Mouse (Mus musculus): ENCODE measurements at regions not wholly inside any gene's neighbourhood (a gene's known extent, or its start where the extent isn't known, plus 50 kb on each side); places are given as distances from the start of the nearest gene placed in this dataset.

DNA sequence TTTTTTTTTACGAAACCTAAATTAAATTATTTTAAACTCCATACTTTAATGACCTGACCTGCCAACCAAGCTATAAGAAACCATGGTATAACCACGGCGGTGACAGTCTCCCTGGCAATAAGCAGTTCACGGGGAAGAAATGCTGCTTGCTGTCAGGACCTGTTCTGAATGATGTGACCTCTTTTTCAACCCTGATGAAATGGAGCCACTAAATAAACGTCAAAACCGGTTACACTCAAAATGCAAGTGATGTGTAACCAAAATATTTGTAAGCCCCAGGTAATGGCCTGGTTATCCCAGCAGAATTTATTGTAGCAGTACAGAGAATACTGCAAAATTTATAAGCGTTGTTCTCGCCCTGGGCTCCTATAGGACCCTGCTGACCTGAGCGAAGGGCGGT is 111.4 kb downstream of the Mis18a start:
- no peak for DNase-seq (ENCODE audit: low read depth, low spot score)

DNA sequence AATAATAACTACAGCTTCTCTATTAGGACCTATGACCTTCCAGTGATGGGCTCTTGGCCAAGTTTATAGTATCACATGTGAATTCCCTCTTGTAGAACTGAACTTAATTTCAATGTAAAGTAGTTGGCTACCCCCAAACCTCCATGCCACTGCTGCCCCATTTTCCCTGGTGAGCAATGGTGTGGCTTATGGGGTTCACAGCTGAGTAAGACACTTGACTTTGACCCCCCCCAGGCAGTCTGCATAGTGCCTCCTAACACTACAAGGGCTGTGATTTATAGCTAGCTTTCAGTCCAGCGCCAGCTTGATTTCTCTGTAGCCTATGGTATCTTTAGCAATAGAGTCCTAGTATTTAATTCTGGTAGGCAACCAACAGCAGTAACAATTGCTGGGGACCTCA is 113.1 kb downstream of the Mis18a start:
- DNase-seq (ENCODE audit: low read depth, low spot score) = no peak

DNA sequence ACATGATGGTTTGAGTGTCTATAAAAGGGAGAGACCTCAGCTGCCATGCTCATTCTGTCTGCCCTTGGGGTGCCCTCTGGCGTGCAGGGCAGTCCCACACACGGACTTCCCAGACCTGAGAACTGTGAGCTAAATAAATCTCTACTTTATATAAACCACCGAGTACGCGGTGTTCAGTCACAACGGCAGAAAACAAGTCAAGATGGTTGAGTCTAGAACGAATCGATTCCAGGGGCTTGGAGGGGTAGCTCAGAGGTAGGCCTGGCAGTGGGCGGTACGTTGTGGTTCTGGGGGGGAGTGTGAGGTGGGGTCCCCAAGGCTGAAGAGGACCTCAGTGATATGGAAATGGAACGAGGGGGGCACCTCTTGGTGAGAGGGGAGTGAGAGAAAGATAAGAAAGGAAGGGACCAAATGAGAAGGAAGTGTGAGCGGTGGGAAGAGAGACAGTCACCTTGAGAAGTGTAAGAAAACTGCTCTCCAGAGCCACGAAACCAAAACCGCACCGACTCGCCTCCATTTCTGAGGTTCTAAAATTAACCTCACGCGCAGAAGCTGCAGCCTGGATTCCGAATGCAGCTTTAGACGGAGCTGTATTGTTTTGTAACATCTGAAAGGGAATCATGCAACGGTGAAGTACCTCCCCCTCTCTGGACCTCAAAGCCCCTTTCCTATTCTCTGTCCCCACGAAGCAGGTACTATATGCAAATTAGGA is 117.0 kb downstream of the Mis18a start:
- DNase-seq (ENCODE audit: low read depth, low spot score) = peak; percentile 73

DNA sequence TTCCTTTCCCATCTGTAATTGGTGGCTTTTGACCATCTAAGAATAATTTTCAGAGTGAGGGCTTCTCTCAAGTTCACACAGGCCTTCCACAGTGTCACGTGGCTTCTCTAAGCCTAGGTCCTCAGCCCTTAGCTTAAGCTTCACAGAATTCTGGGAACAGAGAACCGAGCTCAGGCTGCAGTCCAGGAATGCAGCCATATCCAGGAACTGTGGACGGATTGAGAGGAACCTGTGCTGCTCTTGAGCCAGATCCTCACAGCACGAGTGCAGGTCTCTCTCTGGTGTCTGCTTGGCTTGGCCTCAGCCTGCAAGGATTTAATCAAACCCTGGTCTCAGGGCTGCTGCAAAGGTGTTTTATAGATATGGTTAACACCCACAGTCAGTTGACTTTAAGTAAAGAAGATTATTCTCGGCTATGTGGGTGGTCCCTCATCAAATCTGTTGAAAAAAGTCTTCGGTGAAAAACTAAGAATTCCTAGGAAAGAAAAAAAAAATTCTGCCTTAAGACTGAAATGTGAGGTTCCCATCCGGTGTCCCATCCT is 127.8 kb downstream of the Mis18a start:
- DNase-seq (ENCODE audit: low read depth, low spot score) = peak; percentile 70

DNA sequence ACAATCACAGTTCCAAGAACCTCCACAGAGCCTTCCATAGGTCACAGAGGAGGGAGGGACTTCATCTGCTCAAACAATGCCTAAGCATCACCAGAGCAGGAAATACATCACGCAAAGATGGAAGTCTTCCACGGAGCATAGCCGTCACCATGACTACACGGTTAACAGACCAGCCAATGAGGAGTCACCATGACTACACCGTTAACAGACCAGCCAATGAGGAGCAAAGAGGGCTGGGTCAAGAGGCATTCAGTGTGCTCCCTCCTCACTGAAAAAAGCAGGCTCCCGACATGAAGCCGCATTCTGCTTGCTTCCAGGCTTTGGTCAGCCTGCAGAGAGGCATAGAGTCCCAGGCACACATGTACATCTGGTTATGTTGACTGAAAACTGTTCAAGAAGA is 128.5 kb downstream of the Mis18a start:
- DNase-seq (ENCODE audit: low read depth, low spot score) = no peak

DNA sequence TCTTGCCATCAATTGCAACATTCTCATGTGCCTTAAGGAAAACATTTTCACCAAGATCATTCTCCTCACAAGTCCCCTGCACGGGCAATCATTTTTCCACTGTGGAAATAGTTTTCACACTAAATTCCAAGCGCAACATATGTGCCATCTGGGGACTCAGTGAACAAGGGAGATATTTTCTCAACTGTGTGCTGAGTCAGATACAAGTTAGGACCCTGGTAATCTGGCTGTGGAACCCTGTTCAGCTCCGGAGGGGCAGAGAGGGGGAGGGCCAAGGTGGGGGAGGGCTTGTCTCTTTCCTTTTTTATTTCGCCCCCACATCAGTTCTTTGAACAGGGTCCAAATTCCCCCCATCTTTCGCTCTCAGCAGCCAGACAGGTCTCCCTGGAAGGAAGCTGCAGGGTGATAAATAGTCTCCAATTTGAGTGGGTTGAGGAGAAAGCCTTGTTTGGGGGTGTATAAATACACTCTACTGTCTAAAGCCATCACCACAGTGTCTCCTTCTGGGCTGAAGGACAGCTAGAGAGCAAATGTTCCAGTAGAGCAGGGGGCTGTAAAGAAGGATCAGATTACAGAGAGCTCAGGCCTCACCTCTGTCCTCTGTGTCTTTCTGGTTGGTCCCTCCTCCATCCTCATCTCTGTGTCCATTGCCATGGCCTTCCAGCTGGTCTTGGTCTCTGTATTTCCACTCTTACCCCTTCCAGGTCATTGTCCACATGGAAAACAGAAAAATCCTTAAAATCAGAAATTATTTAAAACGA is 134.3 kb downstream of the Mis18a start:
- peak; percentile 65 for DNase-seq (ENCODE audit: low read depth, low spot score)

DNA sequence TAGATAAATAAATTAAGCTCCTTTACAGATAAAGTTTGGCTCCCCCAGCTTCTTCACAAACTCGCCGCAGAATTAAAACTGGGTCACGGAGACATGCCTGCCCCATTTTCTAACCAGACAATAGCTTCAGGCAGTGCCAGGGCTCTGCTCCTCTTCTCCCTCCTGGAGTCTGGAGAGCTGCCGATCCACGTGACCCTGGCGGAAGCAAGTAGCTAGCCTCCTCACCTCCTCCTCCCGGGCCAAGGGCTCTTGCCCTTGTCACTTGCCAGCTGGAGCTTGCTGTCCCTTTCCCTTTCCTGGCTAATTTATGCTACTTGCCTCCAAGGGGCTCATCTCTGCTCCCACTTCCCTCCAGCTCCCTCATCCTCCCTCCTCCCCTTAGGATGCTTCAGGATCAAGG is 142.0 kb downstream of the Mis18a start:
- peak; percentile 88 for DNase-seq (ENCODE audit: low read depth, low spot score)

DNA sequence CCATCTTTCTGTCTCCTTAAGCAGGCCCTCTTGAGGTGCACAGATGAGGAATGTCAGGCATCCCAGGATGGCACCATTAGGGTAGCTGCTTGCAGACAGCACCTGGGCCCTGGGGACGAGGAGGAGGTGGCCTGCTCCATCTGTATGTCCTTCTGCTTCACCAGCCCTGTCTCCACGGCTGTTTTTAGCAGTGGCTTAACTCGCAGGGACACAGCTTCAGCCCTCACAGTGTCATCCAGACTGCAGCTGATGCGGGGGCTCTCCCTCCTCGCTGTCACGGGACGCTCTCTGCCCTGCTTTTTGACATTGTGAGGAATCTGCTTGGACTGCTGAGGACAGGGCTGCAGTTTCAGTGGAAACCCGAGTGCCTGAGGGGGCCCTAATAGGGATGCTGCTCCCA is 146.8 kb downstream of the Mis18a start:
- DNase-seq (ENCODE audit: low read depth, low spot score) = peak; percentile 85

DNA sequence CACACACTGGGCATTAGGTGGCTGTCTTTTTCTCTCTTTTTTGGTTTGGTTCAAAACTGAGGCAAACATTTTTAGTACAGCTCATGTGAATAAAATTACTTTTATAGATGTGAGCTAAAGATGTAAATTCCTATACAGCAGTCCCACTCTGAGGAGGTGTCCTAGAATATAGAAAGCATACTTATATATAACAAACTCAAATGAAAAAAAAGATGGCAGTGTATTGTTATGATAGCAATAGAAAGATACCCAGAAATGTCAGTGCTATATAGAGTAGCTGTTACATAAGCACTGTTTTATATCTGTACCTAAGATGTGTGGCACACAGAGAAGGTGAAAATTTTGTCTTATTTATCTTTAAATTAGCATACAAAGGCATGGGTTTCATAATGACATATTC is 156.1 kb downstream of the Mis18a start:
- peak; percentile 50 for DNase-seq (ENCODE audit: low read depth, low spot score)

DNA sequence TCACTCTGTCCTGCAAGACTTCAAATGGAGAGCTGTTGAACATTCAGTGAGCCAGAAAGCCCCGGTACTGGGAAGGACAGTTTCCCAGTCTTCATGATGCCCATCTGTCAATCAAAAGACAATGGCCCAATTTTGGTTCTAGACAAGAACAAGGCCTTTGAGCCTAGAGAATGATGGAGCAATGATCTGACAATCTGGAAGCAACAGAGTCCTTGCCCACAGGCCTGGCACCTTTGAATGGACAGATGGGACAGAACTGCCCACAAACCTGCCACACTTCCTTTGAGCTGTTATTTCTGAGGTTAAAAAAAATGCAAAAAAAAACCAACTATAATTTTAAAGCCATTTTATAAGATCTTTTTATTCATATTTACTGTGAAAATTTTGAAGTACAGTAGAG is 157.4 kb downstream of the Mis18a start:
- peak; percentile 92 for DNase-seq (ENCODE audit: low read depth, low spot score)

DNA sequence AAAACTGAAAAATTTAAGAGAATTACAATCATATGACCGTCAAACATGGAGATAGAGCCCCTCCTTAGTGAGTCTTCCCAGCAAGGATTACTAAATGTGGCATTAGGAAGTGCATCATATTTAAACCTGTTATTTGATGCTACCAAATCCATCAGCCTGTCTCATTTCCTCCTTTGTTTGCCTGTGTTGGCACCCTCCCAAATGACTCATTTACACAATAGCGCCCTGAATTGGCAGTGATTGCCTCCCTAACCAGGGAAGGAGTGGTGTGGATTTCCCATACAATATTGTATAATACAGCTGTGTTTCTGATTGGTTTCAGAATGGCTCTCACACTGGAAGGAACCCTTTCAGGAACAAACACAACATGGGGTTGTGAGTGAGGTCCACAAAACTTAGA is 162.0 kb downstream of the Mis18a start:
- DNase-seq (ENCODE audit: low read depth, low spot score) = peak; percentile 68

DNA sequence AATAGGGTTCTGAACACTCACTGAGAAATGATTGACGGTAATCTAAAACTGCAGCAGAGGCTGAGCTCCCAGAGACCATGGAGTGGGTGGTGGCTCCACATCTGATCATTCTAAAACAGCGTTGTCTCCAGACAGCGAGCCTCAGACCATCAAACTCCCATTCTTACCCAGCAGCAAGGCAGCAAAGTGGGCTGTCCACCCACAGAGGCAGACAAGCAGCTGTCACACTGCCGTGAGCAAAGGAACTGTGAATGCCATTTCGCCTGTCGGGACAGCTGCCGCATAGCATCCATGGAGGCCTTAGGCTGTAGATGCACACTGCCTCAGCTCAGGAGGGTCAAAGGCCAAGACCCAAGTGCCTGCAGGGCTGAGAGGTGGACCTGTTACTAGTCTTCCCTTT is 167.3 kb downstream of the Hunk start:
- DNase-seq (ENCODE audit: low read depth, low spot score) = peak; percentile 61

DNA sequence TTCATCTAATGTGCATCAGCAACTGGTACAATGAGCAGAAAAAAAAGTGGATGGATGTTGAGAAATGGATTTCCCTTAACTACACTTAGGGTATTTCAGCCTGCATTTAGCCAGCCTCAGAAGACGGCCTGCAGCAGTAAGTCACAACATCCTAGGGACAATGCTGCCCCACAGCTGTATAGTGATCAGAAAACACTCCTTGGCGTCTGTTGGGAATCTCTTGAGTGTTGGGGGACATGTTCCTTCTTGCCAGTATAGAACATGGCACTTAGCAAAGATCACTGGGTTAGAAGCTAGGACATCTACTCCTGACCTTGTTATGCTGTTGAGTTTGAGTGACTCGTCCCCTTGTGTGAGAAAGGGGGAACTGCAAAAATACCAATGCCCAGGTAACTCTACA is 165.2 kb downstream of the Hunk start:
- no peak for DNase-seq (ENCODE audit: low read depth, low spot score)

DNA sequence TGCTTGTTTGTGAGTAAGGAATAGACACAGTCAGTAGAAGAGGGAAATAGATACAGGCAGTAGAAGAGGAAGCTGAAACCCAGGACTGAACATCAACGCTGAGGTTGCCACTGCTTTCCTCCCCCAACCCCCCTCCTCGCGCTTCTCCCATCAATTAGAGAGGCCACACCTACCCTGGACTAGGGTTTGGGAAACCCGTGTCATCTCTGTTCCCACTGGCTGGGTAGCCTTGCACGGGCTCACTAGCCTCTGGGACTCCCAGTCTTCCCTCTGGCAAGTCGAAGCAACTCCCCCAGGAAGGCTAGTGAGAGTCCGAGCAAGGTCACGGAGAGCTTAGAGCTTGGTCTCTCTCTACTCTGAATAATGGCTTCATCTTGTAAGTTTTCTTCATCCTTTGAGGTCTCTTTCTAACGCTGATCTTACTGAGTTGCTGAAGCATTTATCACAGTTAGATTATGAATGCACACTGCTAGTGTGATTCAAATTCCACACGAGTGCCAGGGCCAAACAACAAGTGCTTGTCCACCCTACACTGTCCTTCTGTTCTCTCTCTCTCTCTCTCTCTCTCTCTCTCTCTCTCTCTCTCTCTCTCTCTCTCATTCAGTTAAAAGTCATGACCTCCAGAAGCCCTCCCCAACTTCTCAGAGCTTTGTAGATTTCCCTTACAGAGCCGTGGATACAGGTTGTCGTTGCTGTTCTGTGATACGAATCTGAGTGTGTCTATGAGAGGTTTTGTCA is 164.4 kb downstream of the Hunk start:
- DNase-seq (ENCODE audit: low read depth, low spot score) = peak; percentile 86
